Mouse (Mus musculus) embryo, embryonic 9.5 days (tissue): Measurements from ENCODE around the gene Zfp296.

ENCODE experiments used
- DNase-seq: peaks from one replicate; pipeline ENCODE4 v3.0.0-alpha.2; 2017; ENCODE audit errors: extremely low spot score

Zfp296 gene

GRCm38 (mm10) chr7:19607291-19607690 is 30.2 kb downstream of the Zfp296 start:
- no peak for DNase-seq

DNA sequence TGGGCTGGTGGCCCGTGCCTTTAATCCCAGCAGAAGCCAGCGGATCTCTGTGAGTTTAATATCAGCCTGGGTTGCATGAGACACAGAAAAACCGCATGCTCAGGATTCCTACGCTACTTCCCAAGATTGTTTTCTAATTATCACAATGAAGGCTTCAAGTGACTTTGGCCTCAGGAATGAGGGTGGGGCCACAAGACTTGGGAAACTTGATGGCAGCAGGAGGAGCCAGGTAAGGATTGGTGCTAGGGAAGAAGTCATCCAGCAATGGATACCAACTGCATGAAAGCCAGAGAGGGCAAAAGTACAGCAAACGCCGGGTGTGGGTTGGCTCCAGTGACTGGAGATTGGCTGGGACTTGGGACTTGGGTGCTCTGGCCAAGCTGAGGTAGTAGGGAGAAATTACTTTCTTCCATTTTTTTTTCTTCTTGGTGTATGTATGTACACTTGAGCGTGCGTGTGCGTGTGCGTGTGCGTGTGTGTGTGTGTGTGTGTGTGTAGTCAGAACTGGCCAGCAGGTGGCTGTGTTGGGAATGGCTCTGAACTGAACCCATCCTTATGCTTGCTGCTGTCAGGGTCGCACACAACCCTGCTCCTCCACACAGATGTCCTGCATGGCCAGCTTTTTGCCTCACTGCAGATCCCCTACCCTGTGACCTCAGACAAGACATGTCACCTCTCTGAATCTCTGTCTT is 32.7 kb downstream of the Zfp296 start:
- DNase-seq: no peak

- no peak for DNase-seq
Observed at GRCm38 (mm10) chr7:19610969-19611368, 33.9 kb downstream of the Zfp296 start.

GRCm38 (mm10) chr7:19615036-19615577 is 38.0 kb downstream of the Zfp296 start:
- no peak for DNase-seq

- DNase-seq: peak; percentile 82
Observed at GRCm38 (mm10) chr7:19619004-19619801, 42.1 kb downstream of the Zfp296 start.

DNA sequence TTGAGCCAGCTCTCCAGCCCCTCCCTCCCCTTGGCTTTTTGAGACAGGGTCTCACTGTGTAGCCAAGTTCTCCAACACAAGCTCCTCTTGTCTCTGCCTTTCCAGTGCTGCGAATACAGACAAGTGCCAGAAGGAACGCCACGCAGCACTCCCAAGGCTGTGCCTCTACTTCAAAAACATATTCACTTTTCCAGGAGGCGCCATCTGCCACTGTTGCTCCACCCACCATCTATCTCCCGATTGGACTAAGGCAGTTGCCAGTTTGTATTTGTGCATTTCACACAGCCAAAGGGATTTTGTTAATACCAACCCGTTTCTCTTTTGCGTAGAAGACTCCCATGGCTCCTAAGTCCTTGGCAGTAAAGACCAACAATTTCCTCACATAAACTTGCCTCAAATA is 43.7 kb downstream of the Zfp296 start:
- no peak for DNase-seq

DNA sequence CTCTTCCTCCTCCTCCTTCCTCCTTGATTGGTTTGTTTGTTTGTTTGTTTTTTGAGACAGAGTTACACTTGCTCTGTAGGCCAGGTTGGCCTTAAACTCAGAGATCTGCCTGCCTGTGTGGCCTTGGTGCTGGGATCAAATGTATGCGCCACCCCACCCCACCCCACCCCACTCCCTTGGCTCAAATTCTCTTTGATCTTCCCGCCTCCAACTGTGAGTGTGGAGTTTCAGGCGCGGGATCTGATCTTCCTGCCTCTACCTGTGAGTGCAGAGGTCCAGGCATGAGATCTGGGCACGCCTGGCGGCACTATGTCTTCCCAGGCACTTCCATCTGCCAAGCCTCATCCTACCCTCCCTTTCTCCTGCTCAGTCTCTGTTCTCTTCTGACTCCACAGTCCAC is 45.2 kb downstream of the Zfp296 start:
- no peak for DNase-seq

- no peak for DNase-seq
Observed at GRCm38 (mm10) chr7:19623433-19623832, 46.3 kb downstream of the Zfp296 start.

DNA sequence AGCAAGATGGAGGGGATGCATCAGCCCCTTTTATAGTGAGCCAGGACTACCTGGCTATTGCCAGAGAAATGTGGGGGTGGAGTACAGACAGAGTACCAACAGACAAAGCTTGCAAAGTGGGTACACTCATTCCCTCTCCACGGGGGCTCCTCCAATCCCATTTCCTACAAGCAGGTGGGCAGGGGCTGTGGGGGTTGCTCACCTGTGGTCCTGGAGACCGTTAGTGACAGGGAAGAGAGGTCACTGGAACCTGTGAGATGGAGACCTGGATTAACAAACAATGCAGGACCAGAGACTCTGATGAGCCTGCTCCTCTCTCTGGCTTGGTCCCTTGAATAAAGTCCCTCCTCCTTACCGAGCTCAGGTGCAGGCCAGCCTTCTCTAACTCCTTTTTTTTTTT is 50.6 kb downstream of the Zfp296 start:
- DNase-seq: no peak

- DNase-seq: no peak
Observed at GRCm38 (mm10) chr7:19628192-19628535, 51.1 kb downstream of the Zfp296 start.

- DNase-seq: peak; percentile 97
Observed at GRCm38 (mm10) chr7:19628536-19629360, 51.7 kb downstream of the Zfp296 start.

DNA sequence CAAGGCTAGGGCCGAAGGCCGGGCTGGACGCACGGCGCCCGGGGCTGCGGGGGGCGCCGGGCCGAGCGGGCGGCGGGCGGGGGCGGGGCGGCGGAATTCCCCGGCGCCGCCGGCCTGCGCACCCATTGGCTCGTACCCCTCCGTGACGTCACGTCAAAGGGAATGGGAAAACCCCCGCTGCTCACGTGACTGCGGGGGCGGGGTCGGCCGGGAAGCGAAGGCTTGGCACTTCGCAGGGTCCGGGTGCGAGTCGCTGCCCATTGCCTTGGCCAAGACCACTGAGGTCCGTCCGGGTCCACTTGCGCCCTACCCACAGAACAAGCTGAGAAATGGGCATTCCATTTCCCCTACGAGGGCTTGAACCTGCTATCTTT is 52.3 kb downstream of the Zfp296 start, which contains the start of gene Relb:
Gene Relb (minus strand): TSS at position 78 of the 374 bp plus-strand sequence.
- peak; percentile 93 for DNase-seq
